Mouse (Mus musculus): ENCODE measurements around the gene Csnk2a1.

DNA sequence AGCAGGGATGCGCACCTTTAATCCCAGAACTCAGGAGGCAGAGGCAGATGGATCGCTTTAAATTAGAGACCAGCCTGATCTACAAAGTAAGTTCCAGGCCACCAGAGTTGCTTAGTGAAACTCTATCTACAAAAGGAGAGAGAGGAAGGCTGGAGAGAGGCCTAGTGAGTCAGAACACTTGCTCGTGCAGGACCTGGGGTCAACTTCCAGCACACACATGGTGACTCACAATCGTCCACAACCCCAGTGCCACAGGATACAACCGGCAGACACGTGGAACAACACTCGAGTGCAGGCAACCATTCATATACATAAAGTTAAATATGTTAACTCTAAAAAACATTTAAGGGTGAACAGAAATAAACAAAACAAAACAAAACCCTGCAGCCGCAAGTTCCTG lies 100.0 kb downstream of the Csnk2a1 start:
- TF ChIP-seq POLR2A (IDR thresholded peaks at IDR 0.05; ENCODE audit: control insufficient read depth in 1 of 2, insufficient read depth in 1 of 2, low read depth in 1 of 2, low read length in 2 of 2, poor library complexity in 1 of 2) (no peak), USF2 (IDR thresholded peaks at IDR 0.05; ENCODE audit: borderline replicate concordance in 1 of 2, insufficient read depth in 1 of 2, low read depth in 1 of 2, low read length in 2 of 2) (no peak)

Measured in MEL (cell line).